Mouse (Mus musculus) cerebellum, postnatal 4 days (tissue): ENCODE data around the gene Tango6.
"Not testable (repeated sequence)": the region's sequence is repeated elsewhere in the genome, so short reads cannot be mapped to it uniquely, and the experiment has no call there.

ENCODE experiments used
- DNase-seq, 2 experiments: peaks; one replicate each; pipeline ENCODE4 v3.0.0; 2022; ENCODE audit warnings: low spot score in 2 of 2, mixed read lengths in 1 of 2

The Tango6 gene

DNA sequence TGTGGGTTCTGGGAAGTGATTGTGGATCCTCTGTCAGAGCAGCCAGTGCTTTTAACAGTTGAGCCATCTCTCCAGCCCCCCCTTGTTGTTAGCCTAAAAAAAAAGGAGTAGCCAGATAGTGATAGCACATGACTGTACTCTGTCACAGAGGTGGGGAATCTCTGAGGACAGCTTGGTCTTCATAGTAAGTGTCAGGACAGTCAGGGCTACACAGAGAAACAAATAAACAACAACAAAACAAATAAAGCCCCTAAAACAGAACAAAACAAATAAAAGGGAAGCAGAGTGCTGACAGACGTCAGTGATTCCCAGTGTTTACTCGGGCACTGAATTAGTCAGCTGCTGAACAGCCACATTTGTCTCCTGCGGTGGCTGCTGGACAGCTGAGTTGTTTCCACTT is 70.6 kb downstream of the Tango6 start:
- no peak for DNase-seq

DNA sequence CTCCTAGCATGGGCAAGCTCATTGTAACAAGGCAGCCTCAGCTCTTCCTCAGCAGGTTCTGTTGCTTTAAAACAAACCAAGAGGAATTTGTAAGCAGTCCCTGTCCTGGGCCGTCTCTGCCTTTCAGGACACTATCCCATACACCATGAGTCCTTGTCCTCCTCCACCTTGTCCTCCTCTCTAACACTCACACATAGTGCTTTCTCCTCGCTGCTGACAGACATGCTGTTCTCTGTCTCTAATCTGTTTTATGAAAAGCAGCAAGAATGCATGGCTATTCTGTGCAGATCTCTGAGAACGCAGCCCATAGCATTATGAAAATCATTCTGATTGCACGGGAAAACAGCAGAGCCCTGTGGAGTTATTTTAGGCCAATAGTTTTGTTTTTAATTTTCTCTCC is 78.4 kb downstream of the Tango6 start:
- DNase-seq, result no peak

DNA sequence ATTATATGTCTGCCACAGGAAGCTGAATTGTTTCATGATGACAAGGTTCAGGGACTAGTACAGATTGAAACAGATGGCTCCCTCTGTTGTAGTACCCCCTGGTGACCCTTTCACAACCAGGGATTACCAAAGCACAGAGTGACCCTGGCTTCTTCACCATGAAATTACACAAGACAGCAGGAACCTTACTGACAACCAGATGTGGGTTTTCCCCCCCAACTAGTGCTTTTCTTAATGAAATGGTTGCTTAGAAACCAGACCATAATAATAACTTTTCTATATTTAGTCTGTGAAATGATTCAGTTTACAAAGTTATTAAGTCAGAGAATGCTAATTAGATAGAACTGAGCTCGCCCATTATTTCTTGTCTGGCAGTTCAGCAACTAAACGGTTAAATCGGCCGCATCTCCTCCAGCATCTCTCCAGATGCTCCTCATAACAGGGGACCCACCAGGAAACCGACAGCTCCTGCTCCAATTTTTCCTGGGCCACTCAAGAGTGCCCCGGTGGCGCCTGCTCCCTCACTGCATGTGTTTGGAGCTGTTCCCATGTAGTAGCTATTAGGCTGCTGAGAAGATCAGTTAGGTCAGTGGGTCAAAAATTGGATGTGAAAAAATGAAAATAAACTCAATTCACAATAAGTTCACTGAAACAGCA is 79.1 kb downstream of the Tango6 start:
- no peak for DNase-seq

DNA sequence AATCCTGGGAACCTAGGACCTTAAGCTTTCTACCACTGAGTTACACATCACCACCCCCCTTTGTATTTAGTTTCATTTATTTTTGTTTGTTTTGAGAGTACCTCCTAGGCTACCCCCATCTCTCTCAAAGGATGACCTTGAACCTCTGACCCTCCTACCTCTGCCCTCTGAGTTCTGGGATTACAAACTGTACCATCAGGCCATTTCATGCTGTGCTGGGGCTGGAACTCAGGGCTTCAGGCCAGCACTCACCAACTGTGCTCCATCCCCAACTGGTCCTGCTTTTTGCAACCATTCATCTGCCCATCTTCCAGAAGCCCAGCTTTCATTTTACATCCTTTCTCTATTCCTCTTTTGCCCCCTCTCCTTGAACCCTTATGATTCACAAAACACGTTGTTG is 81.7 kb downstream of the Tango6 start:
- DNase-seq, result no peak

DNA sequence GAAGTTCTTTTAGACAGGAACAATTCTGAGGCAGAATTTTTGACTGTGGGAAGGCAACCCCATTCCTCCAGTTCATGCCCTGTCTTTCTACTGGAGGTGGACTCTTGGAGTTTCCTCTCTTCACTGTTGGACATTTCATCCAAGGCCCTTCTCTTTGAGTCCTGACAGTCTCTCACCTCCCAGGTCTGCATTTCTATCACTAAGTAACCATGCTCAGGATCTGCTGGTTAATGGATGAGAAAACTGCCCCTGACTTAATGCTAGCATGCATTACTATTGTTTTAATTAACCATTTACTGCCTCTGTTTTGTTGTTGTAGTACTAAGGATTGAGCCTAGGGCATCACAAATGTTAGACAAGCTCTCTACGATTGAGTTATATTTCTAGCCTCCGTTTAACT is 82.7 kb downstream of the Tango6 start:
- no peak for DNase-seq

DNA sequence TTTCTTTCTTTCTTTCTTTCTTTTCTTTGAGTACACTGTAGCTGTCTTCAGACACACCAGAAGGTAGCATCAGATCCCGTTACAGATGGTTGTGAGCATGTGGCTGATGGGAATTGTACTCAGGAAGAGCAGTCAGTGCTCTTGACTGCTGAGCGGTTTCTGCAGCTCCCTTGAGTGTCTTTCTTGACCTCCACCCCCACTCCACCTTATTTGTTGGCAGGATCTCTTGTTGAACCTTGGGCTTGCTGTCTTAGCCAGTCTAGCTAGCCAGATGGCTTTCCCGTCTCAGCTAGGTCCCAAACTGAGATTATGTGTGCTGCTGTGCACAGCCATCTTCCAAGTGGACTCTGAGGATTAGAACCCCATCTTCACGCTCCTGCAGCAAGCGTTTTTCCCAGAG is 83.9 kb downstream of the Tango6 start:
- no peak for DNase-seq

DNA sequence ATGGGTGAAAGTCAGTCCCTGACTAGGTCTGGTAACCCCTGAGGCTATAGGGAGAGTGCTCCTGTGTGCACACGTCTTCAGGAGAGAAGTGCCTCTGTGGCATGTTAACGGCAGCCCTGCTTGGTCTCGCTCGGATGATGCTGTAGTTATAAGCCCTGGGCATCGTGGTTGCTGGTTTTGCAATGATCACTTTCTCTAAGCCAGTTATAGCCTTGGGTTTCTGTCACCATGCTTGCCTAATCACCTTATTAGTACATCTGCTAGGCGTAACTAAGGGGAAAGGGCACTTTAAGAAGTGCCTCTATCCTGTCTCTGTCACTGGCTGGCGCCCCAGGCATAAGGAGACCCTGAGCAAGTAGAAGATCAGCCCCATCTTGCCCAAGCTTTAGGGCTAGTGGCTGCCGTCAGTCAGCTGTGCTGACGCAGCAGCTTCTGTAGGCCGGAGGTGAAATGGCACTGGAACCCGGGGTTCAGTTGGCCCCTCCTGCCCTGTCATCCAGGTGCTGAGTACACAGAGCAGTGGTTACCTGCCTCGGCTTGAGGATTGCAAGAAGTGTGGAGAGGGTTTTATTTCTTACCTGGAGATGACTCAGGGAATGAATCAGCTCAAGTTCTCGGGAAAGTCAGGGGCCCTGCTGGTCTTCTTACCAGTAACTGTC is 86.4 kb downstream of the Tango6 start:
- DNase-seq, result no peak

DNA sequence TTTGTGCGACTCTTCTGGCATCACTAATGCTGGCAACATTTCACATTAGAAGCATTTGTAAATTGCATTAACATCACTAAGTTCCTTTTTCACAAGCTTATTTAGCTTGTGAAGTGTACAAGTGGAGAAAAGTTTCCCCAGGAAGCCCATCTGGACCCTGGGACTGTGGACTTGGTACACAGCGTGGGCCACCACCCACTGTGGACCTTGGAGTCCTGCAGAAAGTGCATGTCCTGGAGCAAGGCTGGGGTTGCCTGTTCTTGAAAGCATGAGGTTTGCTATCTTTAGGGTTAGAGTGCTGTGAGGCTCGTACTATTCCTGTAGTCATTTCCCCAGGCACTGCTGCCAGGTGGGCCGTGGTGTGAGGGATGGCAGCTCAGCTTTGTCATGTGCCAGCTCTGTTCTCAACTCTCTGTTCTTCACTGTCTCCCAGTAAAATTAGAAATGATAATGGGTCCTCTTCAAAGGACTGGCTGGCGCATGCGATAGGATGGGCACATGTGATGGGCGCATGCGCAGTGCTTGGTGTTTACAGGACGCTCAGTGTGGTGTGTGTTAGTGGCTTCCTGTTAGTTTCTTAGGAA is 87.8 kb downstream of the Tango6 start:
- no peak for DNase-seq

DNA sequence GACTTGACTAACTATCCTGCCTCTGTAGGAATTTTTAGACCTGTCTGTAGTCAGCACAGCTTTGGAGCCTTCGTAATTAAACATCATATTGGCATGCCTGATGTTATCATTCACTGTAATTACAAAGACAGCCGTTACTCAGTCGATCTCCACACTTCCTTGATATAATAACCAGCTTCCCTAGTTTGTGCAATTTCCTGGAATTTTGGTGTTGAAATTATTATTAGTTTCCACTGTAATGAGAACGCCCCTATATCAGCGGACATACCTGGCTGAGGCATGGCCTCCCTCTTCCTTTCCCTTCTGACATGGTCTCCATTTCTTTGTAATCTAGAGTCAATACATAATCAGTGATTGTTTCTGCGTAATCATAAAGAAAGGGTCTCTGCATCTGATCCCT is 89.2 kb downstream of the Tango6 start:
- no peak for DNase-seq

DNA sequence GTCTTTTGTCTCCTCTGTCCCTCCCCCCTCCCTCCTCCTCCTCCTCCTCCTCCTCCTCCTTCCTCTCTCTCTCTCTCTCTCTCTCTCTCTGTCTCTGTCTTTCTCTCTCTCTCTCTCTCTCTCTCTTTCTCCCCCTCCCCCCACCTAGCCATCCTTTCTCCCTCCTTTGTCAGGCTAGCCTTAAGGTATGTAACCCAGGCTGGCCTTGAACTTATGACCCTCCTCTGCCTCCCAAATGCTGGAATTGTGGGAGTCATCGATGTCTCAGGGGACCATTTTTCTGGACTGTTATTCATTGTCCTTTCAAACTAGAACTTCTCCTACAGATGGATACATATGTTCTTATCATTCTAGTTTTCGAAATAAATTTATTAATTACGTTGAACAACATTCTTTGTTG is 89.6 kb downstream of the Tango6 start:
- no peak for DNase-seq

DNA sequence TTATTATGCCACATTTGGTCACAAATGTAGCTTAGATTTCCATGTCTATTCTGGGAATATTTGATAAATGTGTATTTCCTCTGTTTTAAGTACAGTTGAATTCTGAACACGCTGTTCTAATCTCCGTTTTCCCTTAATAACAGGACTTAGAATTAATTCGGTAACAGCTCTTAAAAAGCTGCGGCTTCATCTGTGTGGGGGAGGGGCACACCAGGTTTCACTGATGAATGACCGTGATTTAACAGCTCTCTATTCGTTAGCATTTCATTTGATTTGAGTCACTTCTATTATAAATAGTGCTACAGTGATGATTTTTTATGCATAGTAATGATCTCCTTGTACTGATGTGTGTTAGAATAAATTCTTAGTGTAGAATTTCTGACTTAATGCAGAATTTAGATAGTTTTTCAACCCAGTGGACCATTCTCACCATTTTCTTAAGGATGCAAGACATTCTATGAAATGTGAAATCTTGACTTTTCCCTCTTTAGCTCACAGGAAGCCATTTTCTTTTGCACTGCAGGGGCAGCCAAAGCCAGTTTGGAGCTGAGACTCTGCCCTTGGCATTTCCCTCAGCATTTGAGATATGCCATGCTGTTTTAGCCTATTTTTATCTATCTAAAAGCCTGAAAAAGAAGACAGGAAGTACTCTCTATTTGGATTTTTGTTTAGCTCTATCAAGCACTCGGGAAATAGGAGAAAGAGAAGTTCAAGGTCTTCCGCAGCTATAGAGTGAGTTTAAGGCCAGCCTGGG is 91.9 kb downstream of the Tango6 start:
- DNase-seq, result no peak

DNA sequence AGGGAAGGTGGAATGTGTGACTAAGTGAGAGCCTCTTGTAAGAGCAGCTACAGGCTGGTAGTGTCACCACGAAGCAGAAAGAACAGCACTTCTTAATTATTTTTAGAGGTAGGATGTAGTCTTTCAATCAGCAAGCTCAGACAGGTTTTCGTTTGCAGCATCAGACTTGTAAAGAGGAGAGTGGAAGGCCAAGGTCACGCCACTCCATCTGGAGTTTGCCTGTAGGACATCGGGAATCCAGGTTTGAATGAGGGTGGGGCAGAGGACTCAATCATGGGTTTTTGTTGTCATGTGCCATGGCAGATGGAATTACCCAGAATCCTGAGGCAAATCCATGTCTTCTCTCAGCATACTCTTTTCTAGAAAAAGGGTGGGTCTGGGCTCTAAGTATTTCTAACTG is 106.8 kb downstream of the Tango6 start:
- no peak for DNase-seq

DNA sequence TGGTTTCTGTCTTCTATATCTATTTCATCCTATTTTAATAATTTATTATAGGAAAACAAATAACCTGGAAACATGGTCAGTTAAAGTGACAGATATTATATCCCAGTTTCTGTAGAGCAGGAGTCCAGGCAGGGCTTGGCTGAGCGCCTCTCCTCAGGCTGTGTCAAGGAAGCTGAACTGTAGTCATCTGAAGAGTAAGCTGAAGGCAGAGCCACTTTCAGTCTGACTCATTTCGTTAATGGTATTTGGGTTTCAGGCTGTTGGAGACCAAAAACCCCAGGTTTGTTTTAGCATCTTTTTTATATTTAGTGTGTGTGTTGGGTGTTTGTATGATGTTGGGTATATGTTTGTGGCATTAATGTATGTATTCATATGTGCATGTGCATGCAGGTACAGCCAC is 112.0 kb downstream of the Tango6 start:
- DNase-seq, result no peak

DNA sequence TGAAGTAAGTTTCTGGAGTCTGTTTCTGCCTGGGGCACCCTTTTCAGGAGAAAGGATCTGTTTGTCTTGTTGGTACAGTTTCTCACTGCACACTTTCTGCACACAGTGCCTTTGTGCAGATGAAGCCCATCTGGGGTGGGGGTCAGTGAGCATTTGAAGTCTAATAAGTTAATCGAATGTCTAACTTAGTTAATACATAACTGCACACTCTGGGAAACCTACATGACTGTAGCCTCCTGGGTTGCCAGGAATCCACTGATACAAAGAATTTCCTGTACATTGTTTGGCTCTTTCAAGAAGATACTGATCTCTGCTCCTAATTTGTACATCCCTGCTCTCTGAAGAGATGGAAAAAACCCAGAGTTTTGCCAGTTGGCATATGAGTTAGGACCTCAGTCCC is 117.0 kb downstream of the Tango6 start:
- DNase-seq, result no peak

DNA sequence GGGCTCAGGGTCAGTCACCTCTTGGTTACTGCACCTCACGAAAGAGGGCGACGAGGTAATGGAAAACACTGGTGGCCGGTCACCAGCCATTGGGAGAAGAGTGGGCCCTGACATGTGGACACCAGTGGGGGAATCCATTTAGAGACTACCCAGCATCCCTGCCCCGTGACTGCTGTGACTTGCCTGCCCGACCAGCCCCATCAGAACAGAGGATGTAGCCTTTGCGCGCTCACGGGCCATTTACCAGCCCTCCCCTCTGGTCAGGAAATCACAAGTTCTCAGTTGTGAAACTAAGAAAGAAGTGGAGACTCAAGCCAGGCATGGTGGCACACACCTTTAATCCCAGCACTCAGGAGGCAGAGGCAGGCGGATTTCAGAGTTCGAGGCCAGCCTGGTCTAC is 118.4 kb downstream of the Tango6 start:
- no peak for DNase-seq

DNA sequence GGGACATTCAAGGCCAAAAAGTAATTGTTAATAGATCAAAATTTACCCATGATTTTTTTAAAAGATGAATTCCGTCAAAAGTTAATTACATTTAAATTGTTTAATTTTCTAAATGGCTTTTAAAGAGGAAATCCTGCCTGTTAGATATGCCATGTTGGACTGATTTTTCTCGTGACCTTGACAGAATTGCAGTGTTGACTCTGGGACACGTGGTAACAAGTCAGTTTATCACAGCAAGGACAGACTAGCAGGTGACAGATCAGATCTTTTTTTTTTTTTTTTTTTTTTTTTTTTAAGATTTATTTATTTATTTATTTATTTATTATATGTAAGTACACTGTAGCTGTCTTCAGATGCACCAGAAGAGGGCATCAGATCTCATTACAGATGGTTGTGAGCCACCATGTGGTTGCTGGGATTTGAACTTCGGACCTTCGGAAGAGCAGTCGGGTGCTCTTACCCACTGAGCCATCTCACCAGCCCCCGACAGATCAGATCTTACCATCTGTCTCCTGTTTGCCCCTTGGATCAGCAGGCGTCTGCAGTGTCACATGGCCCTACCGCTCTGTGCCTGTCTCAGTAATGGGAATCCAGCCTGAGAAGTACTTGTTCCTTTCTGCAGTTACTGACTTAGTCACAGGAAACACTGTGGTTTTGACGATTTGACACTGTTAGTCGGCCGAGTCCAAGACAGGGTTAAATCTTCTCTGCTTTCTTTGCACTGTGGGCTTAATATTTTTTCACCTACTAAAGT is 119.7 kb downstream of the Tango6 start:
- not testable (repeated sequence) for DNase-seq

DNA sequence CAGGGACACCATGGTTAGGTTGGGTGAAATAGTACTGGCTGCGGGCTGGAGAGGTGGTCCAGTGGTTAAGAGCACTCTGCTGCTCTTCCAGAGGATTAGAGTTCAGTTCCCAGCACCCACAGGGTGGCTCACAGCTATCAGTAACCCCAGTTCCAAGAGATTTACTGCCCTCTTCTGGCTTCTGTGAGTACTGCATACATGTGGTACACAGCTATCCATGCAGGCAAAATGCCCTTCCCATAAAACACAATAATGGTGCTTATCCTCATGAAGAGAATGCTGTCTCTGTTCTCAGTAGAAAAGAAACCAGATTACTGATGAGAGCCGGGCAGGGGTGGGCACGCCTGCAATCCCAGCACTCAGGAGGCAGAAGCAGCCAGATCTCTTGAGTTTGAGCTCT is 123.0 kb downstream of the Tango6 start:
- no peak for DNase-seq

DNA sequence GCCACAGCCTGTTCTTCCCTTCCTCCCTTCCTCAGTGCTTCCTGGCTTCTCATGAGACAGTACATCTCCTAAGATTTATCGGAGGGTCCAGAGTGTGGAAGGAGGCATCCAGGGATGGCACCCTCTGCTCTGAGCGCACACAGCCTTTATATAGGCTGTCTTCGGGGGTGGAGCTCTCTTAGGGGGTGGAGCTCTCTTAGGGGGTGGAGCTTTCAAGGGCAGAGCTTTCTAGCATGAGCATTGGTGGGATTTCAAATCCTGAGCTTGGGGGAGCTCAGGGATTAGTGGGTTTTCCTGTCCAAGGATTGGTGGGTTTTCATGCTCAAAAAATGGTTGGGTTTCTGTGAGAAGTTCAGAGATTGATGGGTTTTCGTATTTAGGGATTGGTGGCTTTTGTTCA is 124.6 kb downstream of the Tango6 start:
- DNase-seq, result no peak

DNA sequence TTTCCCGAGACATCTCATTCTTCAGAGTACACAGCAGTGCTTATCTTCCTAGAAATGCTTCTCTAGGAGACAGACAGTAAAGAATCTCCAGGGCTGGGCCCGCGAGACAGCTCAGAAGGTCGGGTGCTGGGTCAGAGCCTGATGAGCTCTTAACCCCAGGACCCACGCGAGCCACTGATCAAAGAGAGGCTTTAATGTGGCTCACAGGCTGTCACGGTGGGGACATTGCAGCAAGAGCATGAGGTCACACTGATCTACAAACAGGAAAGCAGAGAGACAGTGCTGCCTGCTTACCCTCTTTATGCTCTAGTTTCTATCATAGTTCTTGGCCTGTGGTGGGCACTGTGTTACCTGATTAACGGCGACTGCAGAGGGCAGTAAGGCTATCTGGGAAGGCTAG is 126.9 kb downstream of the Tango6 start:
- no peak for DNase-seq

DNA sequence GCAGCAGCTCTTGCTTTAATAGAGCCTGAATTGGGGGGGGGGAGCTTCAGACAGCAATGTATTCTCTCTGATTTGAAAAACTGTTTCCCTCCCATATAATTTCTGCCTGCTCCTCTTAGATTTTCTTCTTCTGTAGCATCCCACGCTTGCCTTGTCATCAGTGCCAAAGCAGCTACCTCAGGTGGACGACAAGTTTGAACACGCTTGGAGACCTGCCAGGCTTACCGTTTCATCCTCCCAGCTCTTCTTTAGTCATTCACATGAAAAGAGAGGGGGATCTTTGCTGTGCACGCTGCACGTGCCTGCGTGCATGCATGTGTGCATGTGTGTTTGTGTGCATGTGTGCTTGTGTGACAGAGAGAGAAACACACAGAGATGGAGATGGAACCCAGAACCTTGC is 127.5 kb downstream of the Tango6 start:
- DNase-seq, result no peak

DNA sequence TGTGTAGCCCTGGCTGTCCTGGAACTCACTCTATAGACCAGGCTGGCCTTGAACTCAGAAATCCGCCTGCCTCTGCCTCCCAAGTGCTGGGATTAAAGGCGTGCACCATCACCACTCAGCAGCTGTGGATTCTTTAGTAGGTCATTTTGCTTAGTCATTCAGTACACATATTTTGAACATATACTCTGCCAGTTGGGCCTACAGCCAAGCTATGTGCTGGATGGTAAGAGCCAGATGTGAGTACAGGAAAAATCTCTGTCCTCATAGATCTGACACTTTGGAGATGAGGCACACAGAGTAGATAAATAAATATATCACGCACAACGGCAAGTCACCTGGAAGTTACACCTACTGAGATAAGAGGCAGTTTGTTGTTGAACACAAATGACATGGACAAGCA is 129.7 kb downstream of the Tango6 start:
- no peak for DNase-seq
